In genomic region chr4:141360846-141361245, GRCm38 (mm10) we compare ENCODE assay signal across 9 mouse cellular contexts. TPM values are rescaled to one million over a fixed set of nuclear protein-coding genes. Genes with fewer than 3 reads are reported as not detected.
A peak's percentile ranks its signal among the peaks of the same experiment; 100 is the strongest.
DNase-seq lines count a peak whose midpoint lies in the region; ATAC-seq and TF ChIP-seq lines count a peak whose summit lies in the region.
"Had no signal": no experiment of that assay in that cellular context is flagged by ENCODE, and none has a peak within 500 bp of the region (broad histone marks: within the 10 kb centered on the region; RNA-seq: fewer than 3 reads in every experiment).

No protein-coding gene starts in this region.

- no peak overlapping the region for H3K27ac ChIP-seq in kidney, postnatal 0 days
- no peak overlapping the region for H3K27ac ChIP-seq in kidney, embryonic 15.5 days
- H3K27ac ChIP-seq in ES-Bruce4 (ENCODE audit: insufficient read depth, low read length) = no peak overlapping the region
- H3K27ac ChIP-seq in liver, embryonic 14.5 days = no peak overlapping the region

- peak; percentile 61 for DNase-seq in kidney, postnatal 0 days (ENCODE audit: low spot score)
- DNase-seq in adrenal gland, postnatal 25 days = peak; percentile 43
- peak; percentile 19 to 34 (median 26) for DNase-seq in liver, embryonic 14.5 days (ENCODE audit: low read depth in 3 of 3, low spot score in 3 of 3)
- DNase-seq in gastrocnemius, postnatal 4 days (ENCODE audit: low spot score in 2 of 2) = no peak
- no peak for DNase-seq in layer of hippocampus, adult 9-10 months (ENCODE audit: low spot score)

- H3K4me2 ChIP-seq in kidney, postnatal 0 days (ENCODE audit: low read length) = no peak overlapping the region
- H3K4me2 ChIP-seq in kidney, embryonic 15.5 days = no peak overlapping the region
- H3K4me2 ChIP-seq in liver, embryonic 14.5 days (ENCODE audit: low read depth) = no peak overlapping the region

- no peak for ATAC-seq in kidney, postnatal 0 days (replicated peaks; ENCODE audit: low FRiP score, low read depth)
- no peak for ATAC-seq in kidney, embryonic 15.5 days (replicated peaks; ENCODE audit: low FRiP score)
- ATAC-seq in liver, embryonic 14.5 days (ENCODE audit: insufficient read depth) = no peak
- no peak for ATAC-seq in frontal cortex, adult (ENCODE audit: low TSS enrichment)

- H3K4me1 ChIP-seq in kidney, postnatal 0 days (replicated peaks; ENCODE audit: insufficient read depth, low read length) = no peaks in the 10 kb centered on the region; the same call in 1 of the 2 replicates
- peaks cover 26% of the 10 kb centered on the region for H3K4me1 ChIP-seq in kidney, embryonic 15.5 days
- peaks cover 9% of the 10 kb centered on the region for H3K4me1 ChIP-seq in ES-Bruce4 (ENCODE audit: control insufficient read depth, insufficient read depth, low read length)
- H3K4me1 ChIP-seq in liver, embryonic 14.5 days (replicated peaks; ENCODE audit: control insufficient read depth in 2 of 2, insufficient read depth in 2 of 2, low read length in 1 of 2) = 0 out of 4 replicates have a peak, but pooled peaks cover 0 to 3% of the 10 kb centered on the region in 2 experiments

- H3K36me3 ChIP-seq in kidney, postnatal 0 days (ENCODE audit: insufficient read depth, low read length) = no peaks in the 10 kb centered on the region
- no peaks in the 10 kb centered on the region for H3K36me3 ChIP-seq in kidney, embryonic 15.5 days
- H3K36me3 ChIP-seq in ES-Bruce4 (ENCODE audit: control insufficient read depth, insufficient read depth, low read length, poor library complexity, severe bottlenecking) = no peaks in the 10 kb centered on the region
- no peaks in the 10 kb centered on the region for H3K36me3 ChIP-seq in liver, embryonic 14.5 days (replicated peaks; ENCODE audit: control insufficient read depth, insufficient read depth, low read depth)

- no peak for TF ChIP-seq EP300 in ES-Bruce4 (IDR thresholded peaks at IDR 0.05; ENCODE audit: insufficient read depth, low read depth, low read length)
- TF ChIP-seq EP300 in liver, embryonic 14.5 days (IDR thresholded peaks at IDR 0.05; ENCODE audit: low read depth) = no peak

- peak; percentile 71 for TF ChIP-seq CTCF in kidney, postnatal 0 days (IDR thresholded peaks at IDR 0.05; ENCODE audit: low read depth)
- peak; percentile 52 for TF ChIP-seq CTCF in ES-Bruce4 (IDR thresholded peaks at IDR 0.05; ENCODE audit: low read depth, low read length)
- peak; percentile 70 for TF ChIP-seq CTCF in liver, embryonic 14.5 days (IDR thresholded peaks at IDR 0.05; ENCODE audit: low read depth)

- 42% methylated on average over 7 of the region's 7 CpGs for WGBS in kidney, postnatal 0 days
- 38% methylated on average over 7 of the region's 7 CpGs for WGBS in kidney, embryonic 15.5 days
- 29% methylated on average over 7 of the region's 7 CpGs for WGBS in liver, embryonic 14.5 days (ENCODE audit: insufficient replicate concordance)

- H3K4me3 ChIP-seq in kidney, postnatal 0 days (replicated peaks; ENCODE audit: low read depth, low read length) = no peak overlapping the region
- no peak overlapping the region for H3K4me3 ChIP-seq in kidney, embryonic 15.5 days (replicated peaks)
- peak overlapping the region; percentile 21; the same call in 1 of the 2 replicates for H3K4me3 ChIP-seq in ES-Bruce4 (ENCODE audit: low read depth, low read length)
- no peak overlapping the region for H3K4me3 ChIP-seq in liver, embryonic 14.5 days (ENCODE audit: insufficient read depth in 1 of 2, low read depth in 2 of 2, low read length in 2 of 2)

- H3K9me3 ChIP-seq in kidney, postnatal 0 days (replicated peaks; ENCODE audit: low read length) = no peaks in the 10 kb centered on the region
- H3K9me3 ChIP-seq in kidney, embryonic 15.5 days (replicated peaks) = no peaks in the 10 kb centered on the region
- no peaks in the 10 kb centered on the region for H3K9me3 ChIP-seq in ES-Bruce4 (replicated peaks; ENCODE audit: control insufficient read depth, insufficient read depth, low read length, poor library complexity, severe bottlenecking)
- no peaks in the 10 kb centered on the region for H3K9me3 ChIP-seq in liver, embryonic 14.5 days (ENCODE audit: control insufficient read depth, low read length)

- H3K27me3 ChIP-seq in kidney, postnatal 0 days (ENCODE audit: insufficient read depth, low read length) = 0 out of 2 replicates have a peak, but pooled peaks cover 3% of the 10 kb centered on the region
- peaks cover 22% of the 10 kb centered on the region for H3K27me3 ChIP-seq in kidney, embryonic 15.5 days
- H3K27me3 ChIP-seq in ES-Bruce4 (ENCODE audit: control insufficient read depth, insufficient read depth, low read length, poor library complexity, severe bottlenecking) = no peaks in the 10 kb centered on the region
- no peaks in the 10 kb centered on the region; the same call in none of the 2 replicates for H3K27me3 ChIP-seq in liver, embryonic 14.5 days (ENCODE audit: control insufficient read depth, insufficient read depth, low read length)

- H3K9ac ChIP-seq in kidney, postnatal 0 days (ENCODE audit: low read depth, low read length) = no peak overlapping the region
- H3K9ac ChIP-seq in kidney, embryonic 15.5 days = no peak overlapping the region
- 0 out of 2 replicates have a peak overlapping the region, but pooled peaks have one; percentile 19 for H3K9ac ChIP-seq in ES-Bruce4 (ENCODE audit: low read depth, poor library complexity, severe bottlenecking)
- no peak overlapping the region for H3K9ac ChIP-seq in liver, embryonic 14.5 days (replicated peaks)

- no peak for TF ChIP-seq POLR2A in ES-Bruce4 (IDR thresholded peaks at IDR 0.05; ENCODE audit: insufficient read depth, low read length)

RNA-seq across cellular contexts. Expression of gene Fam131c, which starts 7.2 kb away (rescaled TPM):
- 2.8 and 3.1 TPM in 2 replicates for polyA plus RNA-seq in kidney, postnatal 0 days (2015; fragmentation: Nextera tagmentation; extraction: Ambion mirVana)
- 2.0 and 2.4 TPM in 2 replicates for polyA plus RNA-seq in kidney, embryonic 15.5 days (2015; fragmentation: Nextera tagmentation; extraction: Ambion mirVana)
- 3.0 and 3.6 TPM in 2 replicates for polyA plus RNA-seq in ES-Bruce4 (2011; ENCODE audit: insufficient read depth, insufficient read length, low read depth, missing spikeins)
- 1.8 and 2.1 TPM in 2 replicates for total RNA-seq in adrenal gland, postnatal 25 days (2021)
- 0.03 and 0.09 TPM in 2 replicates for polyA plus RNA-seq in liver, embryonic 14.5 days (2012; rRNA removed)
- polyA plus RNA-seq in liver, embryonic 14.5 days (2014; fragmentation: Nextera tagmentation; extraction: Ambion mirVana) = 0.09 TPM in 1 of 2 replicates, not detected in the other
- total RNA-seq in gastrocnemius, postnatal 4 days (2021) = under 1 TPM in 1 of 2 experiments, not detected in 1; 0.25 TPM
- polyA plus RNA-seq: liver, embryonic 16.5 days had no signal

RNA-seq across cellular contexts. Expression of gene Clcnka, which starts 37.7 kb away (rescaled TPM):
- polyA plus RNA-seq in kidney, postnatal 0 days (2015; fragmentation: Nextera tagmentation; extraction: Ambion mirVana) = 57.7 and 58.1 TPM in 2 replicates
- polyA plus RNA-seq in kidney, embryonic 15.5 days (2015; fragmentation: Nextera tagmentation; extraction: Ambion mirVana) = 7.6 and 8.5 TPM in 2 replicates
- not detected in 2 replicates for polyA plus RNA-seq in ES-Bruce4 (2011; ENCODE audit: insufficient read depth, insufficient read length, low read depth, missing spikeins)
- not detected in 2 replicates for total RNA-seq in adrenal gland, postnatal 25 days (2021)
- polyA plus RNA-seq in liver, embryonic 14.5 days (2012; rRNA removed) = not detected in 2 replicates
- not detected in 2 replicates for polyA plus RNA-seq in liver, embryonic 14.5 days (2014; fragmentation: Nextera tagmentation; extraction: Ambion mirVana)
- 1 to 10 TPM; 1.6 to 2.6 TPM for total RNA-seq in gastrocnemius, postnatal 4 days (2021)

RNA-seq across cellular contexts. Expression of gene Clcnkb, which starts 55.0 kb away (rescaled TPM):
- polyA plus RNA-seq in kidney, postnatal 0 days (2015; fragmentation: Nextera tagmentation; extraction: Ambion mirVana) = 155 and 161 TPM in 2 replicates
- 19.5 and 19.8 TPM in 2 replicates for polyA plus RNA-seq in kidney, embryonic 15.5 days (2015; fragmentation: Nextera tagmentation; extraction: Ambion mirVana)
- polyA plus RNA-seq in ES-Bruce4 (2011; ENCODE audit: insufficient read depth, insufficient read length, low read depth, missing spikeins) = 1.0 and 1.5 TPM in 2 replicates
- not detected in 2 replicates for total RNA-seq in adrenal gland, postnatal 25 days (2021)
- not detected in 2 replicates for polyA plus RNA-seq in liver, embryonic 14.5 days (2012; rRNA removed)
- polyA plus RNA-seq in liver, embryonic 14.5 days (2014; fragmentation: Nextera tagmentation; extraction: Ambion mirVana) = not detected in 2 replicates
- under 1 TPM; 0.34 to 0.88 TPM for total RNA-seq in gastrocnemius, postnatal 4 days (2021)
- polyA plus RNA-seq: liver, embryonic 16.5 days had no signal

RNA-seq across cellular contexts. Expression of gene Hspb7, which starts 59.7 kb away (rescaled TPM):
- polyA plus RNA-seq in kidney, postnatal 0 days (2015; fragmentation: Nextera tagmentation; extraction: Ambion mirVana) = 0.29 and 0.41 TPM in 2 replicates
- 1.0 and 1.1 TPM in 2 replicates for polyA plus RNA-seq in kidney, embryonic 15.5 days (2015; fragmentation: Nextera tagmentation; extraction: Ambion mirVana)
- polyA plus RNA-seq in ES-Bruce4 (2011; ENCODE audit: insufficient read depth, insufficient read length, low read depth, missing spikeins) = 0.40 TPM in 1 of 2 replicates, not detected in the other
- 0.33 TPM in 1 of 2 replicates, not detected in the other for total RNA-seq in adrenal gland, postnatal 25 days (2021)
- polyA plus RNA-seq in liver, embryonic 14.5 days (2012; rRNA removed) = 0.06 and 0.11 TPM in 2 replicates
- not detected in 2 replicates for polyA plus RNA-seq in liver, embryonic 14.5 days (2014; fragmentation: Nextera tagmentation; extraction: Ambion mirVana)
- 100 to 1,000 TPM; 154 to 183 TPM for total RNA-seq in gastrocnemius, postnatal 4 days (2021)

RNA-seq across cellular contexts. Expression of gene Epha2, which starts 59.8 kb away (rescaled TPM):
- polyA plus RNA-seq in kidney, postnatal 0 days (2015; fragmentation: Nextera tagmentation; extraction: Ambion mirVana) = 5.6 and 5.8 TPM in 2 replicates
- polyA plus RNA-seq in kidney, embryonic 15.5 days (2015; fragmentation: Nextera tagmentation; extraction: Ambion mirVana) = 6.8 and 7.1 TPM in 2 replicates
- 44.7 and 51.3 TPM in 2 replicates for polyA plus RNA-seq in ES-Bruce4 (2011; ENCODE audit: insufficient read depth, insufficient read length, low read depth, missing spikeins)
- 18.7 and 19.3 TPM in 2 replicates for total RNA-seq in adrenal gland, postnatal 25 days (2021)
- polyA plus RNA-seq in liver, embryonic 14.5 days (2012; rRNA removed) = 1.6 TPM in 2 replicates
- 0.29 and 0.45 TPM in 2 replicates for polyA plus RNA-seq in liver, embryonic 14.5 days (2014; fragmentation: Nextera tagmentation; extraction: Ambion mirVana)
- total RNA-seq in gastrocnemius, postnatal 4 days (2021) = 1 to 10 TPM; 3.7 to 4.7 TPM

Comparison
In these comparisons a context has a peak if more than half of its experiments do, and no peak if none do; other contexts are left out.
1. DNase-seq: peak in kidney, postnatal 0 days (single experiment), adrenal gland, postnatal 25 days (single experiment) and liver, embryonic 14.5 days (3 of 3); none in gastrocnemius, postnatal 4 days (0 of 2) and layer of hippocampus, adult 9-10 months (single experiment).
2. Peak in every context shown above with its lines, with median percentiles within 50 percentile points of each other: CTCF ChIP-seq.